In genomic region chr1:106717071-106717601, GRCm38 (mm10) we compare ENCODE assay signal across 7 mouse cellular contexts. TPM values are rescaled to one million over a fixed set of nuclear protein-coding genes. Genes with fewer than 3 reads are reported as not detected.
A peak's percentile ranks its signal among the peaks of the same experiment; 100 is the strongest.
DNase-seq lines count a peak whose midpoint lies in the region; ATAC-seq lines count a peak whose summit lies in the region.

No protein-coding gene starts in this region.

- peaks cover 5% of the 10 kb centered on the region for H3K4me1 ChIP-seq in heart, embryonic 10.5 days

- no peaks in the 10 kb centered on the region for H3K27me3 ChIP-seq in heart, embryonic 10.5 days (ENCODE audit: insufficient read depth, poor library complexity, severe bottlenecking)

- no peaks in the 10 kb centered on the region for H3K36me3 ChIP-seq in heart, embryonic 10.5 days

- peak; percentile 16; the same call in 1 of the 2 replicates for ATAC-seq in megakaryocyte, adult 5-6 weeks (ENCODE audit: poor library complexity, severe bottlenecking)

- H3K27ac ChIP-seq in heart, embryonic 10.5 days: no peak overlapping the region; the same call in 1 of the 2 replicates

- no peak overlapping the region for H3K4me3 ChIP-seq in heart, embryonic 10.5 days

- 38% methylated on average over 7 of the region's 7 CpGs for WGBS in heart, embryonic 10.5 days

- DNase-seq in CD8-positive naive resting alpha-beta T cell, adult 2 months (ENCODE audit: low read depth in 2 of 2, low spot score in 2 of 2): peak; percentile 52 to 67
- peak; percentile 43 for DNase-seq in R1 (ENCODE audit: low read depth, low spot score)
- DNase-seq in embryo, embryonic 10 days (ENCODE audit: low spot score): peak; percentile 90
- peak; percentile 80 for DNase-seq in heart, embryonic 10.5 days (ENCODE audit: low spot score)
- DNase-seq in layer of hippocampus, adult 9-10 months (ENCODE audit: low spot score): peak; percentile 75
- peak; percentile 57 to 70 for DNase-seq in spleen, postnatal 36 days (ENCODE audit: low spot score in 2 of 2)

- H3K9me3 ChIP-seq in heart, embryonic 10.5 days: no peaks in the 10 kb centered on the region

RNA-seq across cellular contexts. Expression of gene Bcl2, which starts 3.1 kb away (rescaled TPM):
- 12.1 and 15.0 TPM in 2 replicates for polyA plus RNA-seq in heart, embryonic 10.5 days (2016; fragmentation: Nextera tagmentation; extraction: Ambion mirVana)
- 7.1 and 8.0 TPM in 2 replicates for total RNA-seq in megakaryocyte, adult 5-6 weeks (2015)
- 7.8 and 11.9 TPM in 2 replicates for total RNA-seq in megakaryocyte, adult 5-6 weeks (2017)

RNA-seq across cellular contexts. Expression of gene Kdsr, which starts 42.4 kb away (rescaled TPM):
- 7.5 and 7.7 TPM in 2 replicates for polyA plus RNA-seq in heart, embryonic 10.5 days (2016; fragmentation: Nextera tagmentation; extraction: Ambion mirVana)
- total RNA-seq in megakaryocyte, adult 5-6 weeks (2015): 6.5 and 7.1 TPM in 2 replicates
- 13.7 and 17.8 TPM in 2 replicates for total RNA-seq in megakaryocyte, adult 5-6 weeks (2017)
